Mouse (Mus musculus) forebrain, embryonic 15.5 days (tissue): ENCODE results near the gene Slx4. TPM values are rescaled to one million over a fixed set of nuclear protein-coding genes. Genes with fewer than 3 reads are reported as not detected.

Experiments used
- ATAC-seq: fragments of 200-750 bp; cut with Nextera tagmentation; replicated peaks from 2 replicates; pipeline ENCODE4 v1.8.0; 2017; ENCODE audit warnings: mild to moderate bottlenecking, moderate TSS enrichment, moderate library complexity
- H3K27ac ChIP-seq: fragments of 300-500 bp; sonication (generic); replicated peaks from 2 replicates; pipeline ENCODE4 v1.5.1; 2015; ENCODE audit warnings: mild to moderate bottlenecking, inconsistent platforms
- H3K27me3 ChIP-seq: fragments of 300-500 bp; sonication (generic); 2 replicates; pipeline ENCODE4 v1.6.1; 2015; ENCODE audit warnings: inconsistent platforms
- H3K36me3 ChIP-seq: fragments of 300-500 bp; sonication (generic); 2 replicates; pipeline ENCODE4 v1.6.1; 2015; ENCODE audit warnings: mild to moderate bottlenecking, inconsistent platforms
- H3K4me1 ChIP-seq: fragments of 300-500 bp; sonication (generic); 2 replicates; pipeline ENCODE4 v1.6.1; 2015; ENCODE audit warnings: inconsistent platforms
- H3K4me2 ChIP-seq: fragments of 300-500 bp; sonication (generic); replicated peaks from 2 replicates; pipeline ENCODE4 v1.6.1; 2015; ENCODE audit warnings: mild to moderate bottlenecking, inconsistent platforms
- H3K4me3 ChIP-seq: fragments of 300-500 bp; sonication (generic); 2 replicates; pipeline ENCODE4 v1.5.1; 2015; ENCODE audit warnings: mild to moderate bottlenecking, inconsistent platforms
- H3K9ac ChIP-seq: fragments of 300-500 bp; sonication (generic); replicated peaks from 2 replicates; pipeline ENCODE4 v1.6.1; 2015; ENCODE audit warnings: mild to moderate bottlenecking, inconsistent platforms
- H3K9me3 ChIP-seq: fragments of 300-500 bp; sonication (generic); 2 replicates; pipeline ENCODE4 v1.6.1; 2016; ENCODE audit warnings: inconsistent platforms
- WGBS: fragments of 180-500 bp; shearing (Covaris S2); methylation state at CpG from one replicate; pipeline ENCODE4 v1.1.7; 2015; ENCODE audit warnings: mixed read lengths; 5-methylcytosine and 5-hydroxymethylcytosine counted together
- polyA plus RNA-seq: library from polyadenylated mRNA; unstranded; fragments of >200 nt; fragmentation: Nextera tagmentation; extraction: Ambion mirVana; gene quantifications from 2 replicates; pipeline ENCODE4 v1.2.1, GENCODE M21; 2015

Gene Slx4
- 21.9 and 23.0 TPM in 2 replicates for polyA plus RNA-seq

- ATAC-seq = peak; percentile 96
- peaks cover 23% of the 10 kb centered on the region for H3K36me3 ChIP-seq
- peak within 1 kb of the TSS; percentile 80 for H3K9ac ChIP-seq
- H3K4me2 ChIP-seq = peak within 1 kb of the TSS; percentile 86
- peak within 1 kb of the TSS; percentile 72 for H3K4me3 ChIP-seq
- H3K27ac ChIP-seq = peak within 1 kb of the TSS; percentile 89
- WGBS = under 1% methylated on average over 58 of the region's 58 CpGs
- H3K4me1 ChIP-seq = peaks cover 22% of the 10 kb centered on the region
- H3K27me3 ChIP-seq = no peaks in the 10 kb centered on the region
- H3K9me3 ChIP-seq = no peaks in the 10 kb centered on the region
Measured at GRCm38 (mm10) chr16:4003489-4004398, at the start of gene Slx4. TSS of gene Slx4 (minus strand) at chr16:4003770.

- Histone ChIP-seq H3K4me2 (no peak overlapping the region), H3K27me3 (no peaks in the 10 kb centered on the region), H3K4me1 (no peaks in the 10 kb centered on the region), H3K4me3 (no peak overlapping the region), H3K36me3 (peaks cover 65% of the 10 kb centered on the region), H3K27ac (no peak overlapping the region), H3K9me3 (no peaks in the 10 kb centered on the region), H3K9ac (no peak overlapping the region)
- no peak for ATAC-seq
- whole genome bisulfite sequencing = 97% methylated on average over 4 of the region's 4 CpGs
Measured at GRCm38 (mm10) chr16:4052601-4053000, 49.0 kb upstream of the Slx4 start.

GRCm38 (mm10) chr16:4045524-4045923 is 42.0 kb upstream of the Slx4 start:
- no peaks in the 10 kb centered on the region for H3K27me3 ChIP-seq
- H3K4me1 ChIP-seq = no peaks in the 10 kb centered on the region
- ATAC-seq = no peak
- H3K27ac ChIP-seq = no peak overlapping the region
- 80% methylated on average over 4 of the region's 4 CpGs for WGBS
- no peak overlapping the region for H3K4me3 ChIP-seq
- peaks cover 45% of the 10 kb centered on the region for H3K36me3 ChIP-seq
- H3K9ac ChIP-seq = no peak overlapping the region
- H3K4me2 ChIP-seq = no peak overlapping the region
- no peaks in the 10 kb centered on the region for H3K9me3 ChIP-seq

GRCm38 (mm10) chr16:4044093-4044492 is 40.5 kb upstream of the Slx4 start:
- Histone ChIP-seq H3K4me1 (no peaks in the 10 kb centered on the region), H3K9ac (no peak overlapping the region), H3K27me3 (no peaks in the 10 kb centered on the region), H3K36me3 (peaks cover 51% of the 10 kb centered on the region), H3K4me2 (no peak overlapping the region), H3K4me3 (no peak overlapping the region), H3K27ac (no peak overlapping the region), H3K9me3 (no peaks in the 10 kb centered on the region)
- no peak for ATAC-seq
- WGBS = 92% methylated on average over 2 of the region's 2 CpGs

GRCm38 (mm10) chr16:4041646-4042045 is 38.1 kb upstream of the Slx4 start:
- H3K27ac ChIP-seq = no peak overlapping the region
- no peaks in the 10 kb centered on the region for H3K27me3 ChIP-seq
- WGBS = 96% methylated on average over 4 of the region's 4 CpGs
- no peak for ATAC-seq
- no peak overlapping the region for H3K4me3 ChIP-seq
- H3K9me3 ChIP-seq = no peaks in the 10 kb centered on the region
- no peaks in the 10 kb centered on the region for H3K4me1 ChIP-seq
- no peak overlapping the region for H3K9ac ChIP-seq
- peaks cover 50% of the 10 kb centered on the region for H3K36me3 ChIP-seq
- H3K4me2 ChIP-seq = no peak overlapping the region

- Histone ChIP-seq H3K4me2 (no peak overlapping the region), H3K27me3 (no peaks in the 10 kb centered on the region), H3K9me3 (no peaks in the 10 kb centered on the region), H3K27ac (no peak overlapping the region), H3K9ac (no peak overlapping the region), H3K4me3 (no peak overlapping the region), H3K36me3 (peaks cover 46% of the 10 kb centered on the region), H3K4me1 (no peaks in the 10 kb centered on the region)
- 89% methylated on average over 5 of the region's 5 CpGs for WGBS
- ATAC-seq = no peak
Measured at GRCm38 (mm10) chr16:4040206-4040605, 36.6 kb upstream of the Slx4 start.

GRCm38 (mm10) chr16:4037690-4038089 is 34.1 kb upstream of the Slx4 start:
- H3K9ac ChIP-seq = no peak overlapping the region
- no peaks in the 10 kb centered on the region for H3K4me1 ChIP-seq
- no peak for ATAC-seq
- WGBS = 95% methylated on average over 7 of the region's 7 CpGs
- H3K27me3 ChIP-seq = no peaks in the 10 kb centered on the region
- H3K27ac ChIP-seq = no peak overlapping the region
- peaks cover 40% of the 10 kb centered on the region for H3K36me3 ChIP-seq
- no peak overlapping the region for H3K4me3 ChIP-seq
- no peak overlapping the region for H3K4me2 ChIP-seq
- H3K9me3 ChIP-seq = no peaks in the 10 kb centered on the region

- no peak within 1 kb of the TSS for H3K27ac ChIP-seq
- ATAC-seq = no peak
- WGBS = 90% methylated on average over 5 of the region's 5 CpGs
Measured at GRCm38 (mm10) chr16:4036807-4037206, 33.2 kb upstream of the Slx4 start, which contains the start of gene Dnase1. TSS of gene Dnase1 (plus strand) at chr16:4036942.

GRCm38 (mm10) chr16:4035575-4035974 is 32.0 kb upstream of the Slx4 start:
- H3K4me3 ChIP-seq = no peak overlapping the region
- ATAC-seq = no peak
- WGBS = 86% methylated on average over 2 of the region's 2 CpGs

More at GRCm38 (mm10) chr16:4036807-4037206, 33.2 kb upstream of the Slx4 start, which contains the start of gene Dnase1:
- no peaks in the 10 kb centered on the region for H3K9me3 ChIP-seq
- no peak within 1 kb of the TSS for H3K4me3 ChIP-seq
- H3K9ac ChIP-seq = no peak within 1 kb of the TSS
- no peak within 1 kb of the TSS for H3K4me2 ChIP-seq
- no peaks in the 10 kb centered on the region for H3K27me3 ChIP-seq
- no peaks in the 10 kb centered on the region for H3K4me1 ChIP-seq
- peaks cover 40% of the 10 kb centered on the region for H3K36me3 ChIP-seq

GRCm38 (mm10) chr16:4034476-4034875 is 30.9 kb upstream of the Slx4 start:
- no peak overlapping the region for H3K4me3 ChIP-seq
- no peak overlapping the region for H3K4me2 ChIP-seq
- peaks cover 23% of the 10 kb centered on the region for H3K36me3 ChIP-seq
- no peak for ATAC-seq
- 87% methylated on average over 3 of the region's 3 CpGs for WGBS
- H3K27me3 ChIP-seq = no peaks in the 10 kb centered on the region
- H3K4me1 ChIP-seq = no peaks in the 10 kb centered on the region
- no peak overlapping the region for H3K9ac ChIP-seq
- H3K9me3 ChIP-seq = no peaks in the 10 kb centered on the region
- no peak overlapping the region for H3K27ac ChIP-seq

More at GRCm38 (mm10) chr16:4035575-4035974, 32.0 kb upstream of the Slx4 start:
- Histone ChIP-seq H3K4me1 (no peaks in the 10 kb centered on the region), H3K36me3 (peaks cover 33% of the 10 kb centered on the region), H3K27me3 (no peaks in the 10 kb centered on the region), H3K4me2 (no peak overlapping the region), H3K27ac (no peak overlapping the region), H3K9me3 (no peaks in the 10 kb centered on the region), H3K9ac (no peak overlapping the region)

- H3K4me3 ChIP-seq = no peak overlapping the region
- H3K27me3 ChIP-seq = no peaks in the 10 kb centered on the region
- peaks cover 18% of the 10 kb centered on the region for H3K36me3 ChIP-seq
- H3K9me3 ChIP-seq = no peaks in the 10 kb centered on the region
- H3K4me1 ChIP-seq = no peaks in the 10 kb centered on the region
- no peak overlapping the region for H3K27ac ChIP-seq
- no peak overlapping the region for H3K9ac ChIP-seq
- ATAC-seq = no peak
- H3K4me2 ChIP-seq = no peak overlapping the region
- 64% methylated on average over 5 of the region's 5 CpGs for WGBS
Measured at GRCm38 (mm10) chr16:4033971-4034370, 30.4 kb upstream of the Slx4 start.

- WGBS = 94% methylated on average over 6 of the region's 6 CpGs
- H3K27ac ChIP-seq = no peak overlapping the region
- H3K36me3 ChIP-seq = peaks cover 3% of the 10 kb centered on the region; the same call in 1 of the 2 replicates
- no peak overlapping the region for H3K4me2 ChIP-seq
- ATAC-seq = no peak
- H3K9ac ChIP-seq = no peak overlapping the region
- no peak overlapping the region for H3K4me3 ChIP-seq
- no peaks in the 10 kb centered on the region for H3K9me3 ChIP-seq
- no peaks in the 10 kb centered on the region for H3K4me1 ChIP-seq
- no peaks in the 10 kb centered on the region for H3K27me3 ChIP-seq
Measured at GRCm38 (mm10) chr16:4032341-4032748, 28.8 kb upstream of the Slx4 start.
